Mouse (Mus musculus) MEL (cell line): ENCODE data around the gene Yipf2.

ENCODE experiments used
- BHLHE40 ChIP-seq: IDR thresholded peaks from 2 replicates; pipeline ENCODE4 v1.6.1; 2012; ENCODE audit warnings: low read depth, mild to moderate bottlenecking, inconsistent platforms, low read length, improper control_type of control experiment, borderline replicate concordance
- CTCF ChIP-seq, 3 experiments: IDR thresholded peaks in 2 of 3; conservative IDR thresholded peaks in 1 of 3; 2 replicates each; pipeline ENCODE4 v1.5.1; 2011 to 2012; ENCODE audit warnings: low read length in 3 of 3, low read depth in 2 of 3, mild to moderate bottlenecking in 2 of 3, improper control_type of control experiment in 1 of 3, inconsistent platforms in 1 of 3, mixed read lengths in 1 of 3, moderate library complexity in 1 of 3; ENCODE audit not compliant: control insufficient read depth in 1 of 3, insufficient read depth in 1 of 3, poor library complexity in 1 of 3, severe bottlenecking in 1 of 3
- ELF1 ChIP-seq: IDR thresholded peaks from 2 replicates; pipeline ENCODE4 v1.6.1; 2014; ENCODE audit warnings: low read depth, mild to moderate bottlenecking, inconsistent platforms, low read length, improper control_type of control experiment, moderate library complexity
- EP300 ChIP-seq, 2 experiments: IDR thresholded peaks; 2 replicates each; pipeline ENCODE4 v1.6.1; 2011; ENCODE audit warnings: improper control_type of control experiment in 2 of 2, low read length in 2 of 2, low read depth in 1 of 2, mild to moderate bottlenecking in 1 of 2
- MXI1 ChIP-seq: IDR thresholded peaks from 2 replicates; pipeline ENCODE4 v1.6.1; 2011; ENCODE audit warnings: mild to moderate bottlenecking, low read depth, low read length, improper control_type of control experiment
- POLR2A ChIP-seq, 2 experiments: IDR thresholded peaks; 2 replicates each; pipeline ENCODE4 v1.6.1; 2011 to 2012; ENCODE audit warnings: low read length in 2 of 2, mild to moderate bottlenecking in 2 of 2, control low read depth in 1 of 2, improper control_type of control experiment in 1 of 2, low read depth in 1 of 2, moderate library complexity in 1 of 2; ENCODE audit not compliant: control insufficient read depth in 1 of 2, insufficient read depth in 1 of 2, poor library complexity in 1 of 2
- SMC3 ChIP-seq: IDR thresholded peaks from 2 replicates; pipeline ENCODE4 v1.6.1; 2011; ENCODE audit warnings: low read depth, low read length, improper control_type of control experiment
- TCF12 ChIP-seq: IDR thresholded peaks from 2 replicates; pipeline ENCODE4 v1.6.1; 2014; ENCODE audit warnings: low read depth, mild to moderate bottlenecking, inconsistent platforms, low read length, improper control_type of control experiment, moderate library complexity
- ZNF384 ChIP-seq: IDR thresholded peaks from 2 replicates; pipeline ENCODE4 v1.6.1; 2012; ENCODE audit warnings: low read depth, mild to moderate bottlenecking, inconsistent platforms, low read length, improper control_type of control experiment

DNA sequence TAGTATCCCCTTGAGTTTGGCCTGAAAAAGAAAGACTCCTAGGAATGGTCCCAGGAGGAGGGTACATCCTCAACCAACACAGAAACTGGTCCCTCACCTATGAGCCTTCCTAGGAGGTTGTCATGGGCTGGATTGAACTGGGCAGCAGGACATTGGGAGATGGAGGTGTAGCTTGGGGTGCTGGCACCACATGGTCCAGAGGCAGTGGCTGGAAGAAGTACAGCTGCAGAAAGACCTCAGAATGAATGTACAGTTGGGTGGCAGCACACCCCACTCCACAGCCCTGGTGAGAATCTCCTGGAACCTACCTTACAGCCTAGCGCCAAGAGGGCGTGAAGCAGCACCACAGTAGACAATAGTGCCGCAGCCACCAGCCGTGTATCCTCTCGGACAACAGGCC is 3.1 kb downstream of the Yipf2 start:
- TF ChIP-seq POLR2A (IDR thresholded peaks at IDR 0.05; ENCODE audit: control insufficient read depth in 1 of 2, insufficient read depth in 1 of 2, low read depth in 1 of 2, low read length in 2 of 2, poor library complexity in 1 of 2) = peak in 1 of 2 experiments; percentile 42; a peak in 2 of 4 replicates
- no peak for TF ChIP-seq ELF1
- TF ChIP-seq ZNF384 = no peak
- TF ChIP-seq TCF12 = no peak
- TF ChIP-seq MXI1 = no peak
- TF ChIP-seq SMC3 = no peak
- TF ChIP-seq BHLHE40 = no peak
- no peak for TF ChIP-seq EP300 (IDR thresholded peaks at IDR 0.05; ENCODE audit: low read depth in 1 of 2, low read length in 2 of 2)
- no peak for TF ChIP-seq CTCF (IDR thresholded peaks at IDR 0.05 in 2 of 3, conservative IDR thresholded peaks at IDR 0.05 in 1 of 3; ENCODE audit: control insufficient read depth in 1 of 3, insufficient read depth in 1 of 3, low read depth in 2 of 3, low read length in 3 of 3, poor library complexity in 1 of 3, severe bottlenecking in 1 of 3)
